Mouse (Mus musculus) liver, postnatal 0 days (tissue): ENCODE data around the gene Cers4.

ENCODE experiments used
- CTCF ChIP-seq: sonication (generic); IDR thresholded peaks from 2 replicates; pipeline ENCODE4 v1.5.1; 2016; ENCODE audit warnings: antibody characterized with exemption, low read depth
- EP300 ChIP-seq: IDR thresholded peaks from 2 replicates; pipeline ENCODE4 v1.6.1; 2016; ENCODE audit warnings: antibody characterized with exemption, low read depth, mild to moderate bottlenecking

DNA sequence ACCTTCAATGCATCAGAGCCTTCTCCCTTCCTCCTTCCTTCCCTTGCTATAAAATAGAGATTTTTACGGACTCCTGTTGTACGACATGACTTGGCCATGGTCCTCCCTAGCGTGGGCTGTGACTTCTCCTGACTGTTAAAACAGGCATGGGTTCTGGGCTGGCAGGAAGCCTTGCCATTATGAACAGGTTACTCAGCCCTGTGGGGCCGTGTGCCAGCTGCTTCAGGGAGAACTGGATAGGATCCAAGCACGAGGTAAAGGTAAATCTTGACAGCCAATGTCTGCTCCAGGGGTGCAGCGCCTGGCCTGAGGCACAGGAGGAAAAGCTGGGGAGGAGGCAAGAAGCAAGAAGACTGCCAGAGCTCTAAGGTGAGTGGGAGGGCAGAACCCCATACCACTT is 9.5 kb upstream of the Cers4 start:
- TF ChIP-seq CTCF (no peak), EP300 (no peak)
